Mouse (Mus musculus) lung, embryonic 14.5 days (tissue): ENCODE results near the gene Dis3. TPM values are rescaled to one million over a fixed set of nuclear protein-coding genes. Genes with fewer than 3 reads are reported as not detected.
A peak's percentile ranks its signal among the peaks of the same experiment; 100 is the strongest.

ENCODE experiments used
- ATAC-seq: fragments of 200-750 bp; cut with Nextera tagmentation; 2 replicates; pipeline ENCODE4 v1.8.0; 2017; ENCODE audit warnings: mild to moderate bottlenecking, moderate TSS enrichment, moderate library complexity; ENCODE audit not compliant: insufficient read depth
- DNase-seq: peaks from one replicate; pipeline ENCODE4 v3.0.0-alpha.2; 2015
- H3K27ac ChIP-seq: fragments of 300-500 bp; sonication (generic); 2 replicates; pipeline ENCODE4 v1.5.1; 2014; ENCODE audit warnings: low read depth, mild to moderate bottlenecking, moderate library complexity
- H3K27me3 ChIP-seq: fragments of 300-500 bp; sonication (generic); 2 replicates; pipeline ENCODE4 v1.6.1; 2014; ENCODE audit warnings: low read length, control low read depth; ENCODE audit not compliant: insufficient read depth
- H3K36me3 ChIP-seq: fragments of 300-500 bp; sonication (generic); 2 replicates; pipeline ENCODE4 v1.6.1; 2014; ENCODE audit warnings: control low read depth; ENCODE audit not compliant: insufficient read depth
- H3K4me1 ChIP-seq: fragments of 300-500 bp; sonication (generic); 2 replicates; pipeline ENCODE4 v1.6.1; 2014; ENCODE audit warnings: antibody characterized with exemption, control low read depth; ENCODE audit not compliant: insufficient read depth
- H3K4me2 ChIP-seq: fragments of 300-500 bp; sonication (generic); 2 replicates; pipeline ENCODE4 v1.6.1; 2014; ENCODE audit warnings: mild to moderate bottlenecking
- H3K4me3 ChIP-seq: fragments of 300-500 bp; sonication (generic); 2 replicates; pipeline ENCODE4 v1.5.1; 2014; ENCODE audit warnings: low read depth, low read length
- H3K9ac ChIP-seq: fragments of 300-500 bp; sonication (generic); 2 replicates; pipeline ENCODE4 v1.6.1; 2014
- H3K9me3 ChIP-seq: fragments of 300-500 bp; sonication (generic); 2 replicates; pipeline ENCODE4 v1.6.1; 2016; ENCODE audit warnings: low read depth, low read length, control low read depth
- CTCF ChIP-seq: IDR thresholded peaks from 2 replicates; pipeline ENCODE4 v1.5.1; 2016; ENCODE audit warnings: antibody characterized with exemption, low read depth
- WGBS: fragments of 180-500 bp; shearing (Covaris S2); extraction: QIAGEN DNeasy Blood & Tissue Kit; methylation state at CpG from one replicate; pipeline ENCODE4 v1.1.7; 2014; 5-methylcytosine and 5-hydroxymethylcytosine counted together
- polyA plus RNA-seq: library from polyadenylated mRNA; unstranded; fragments of >200 nt; fragmentation: Nextera tagmentation; extraction: Ambion mirVana; gene quantifications from 2 replicates; pipeline ENCODE4 v1.2.1, GENCODE M21; 2014

Dis3 gene
- polyA plus RNA-seq, 1 experiment from 2014 or later = 45.7 TPM

DNA sequence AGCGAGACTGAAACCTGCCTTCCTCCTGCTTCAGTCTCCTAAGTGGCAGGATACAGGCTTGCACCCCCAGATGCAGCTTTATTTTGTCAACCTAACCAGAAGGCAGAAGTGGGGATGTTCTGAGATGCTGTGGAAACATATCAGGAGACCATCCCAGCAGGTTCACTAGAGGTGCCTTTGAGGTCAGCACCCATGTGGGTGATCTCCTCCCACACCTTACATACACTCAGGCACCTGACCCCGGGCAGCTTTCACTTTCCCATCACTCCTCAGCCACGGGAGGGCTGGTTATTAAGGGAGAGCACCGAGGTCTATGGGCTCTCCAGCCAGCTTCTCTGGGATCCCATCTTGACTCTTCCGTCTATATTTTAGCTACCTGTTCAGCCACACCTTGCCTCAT is 67.0 kb downstream of the Dis3 start:
- Histone ChIP-seq H3K27me3 (no peaks in the 10 kb centered on the region), H3K36me3 (peaks cover 24% of the 10 kb centered on the region), H3K4me2 (no peak overlapping the region), H3K27ac (no peak overlapping the region), H3K4me1 (no peaks in the 10 kb centered on the region), H3K9me3 (no peaks in the 10 kb centered on the region), H3K9ac (no peak overlapping the region), H3K4me3 (no peak overlapping the region)
- no peak for TF ChIP-seq CTCF
- DNase-seq (no peak), ATAC-seq (no peak)
- 74% methylated on average over 5 of the region's 5 CpGs for WGBS

DNA sequence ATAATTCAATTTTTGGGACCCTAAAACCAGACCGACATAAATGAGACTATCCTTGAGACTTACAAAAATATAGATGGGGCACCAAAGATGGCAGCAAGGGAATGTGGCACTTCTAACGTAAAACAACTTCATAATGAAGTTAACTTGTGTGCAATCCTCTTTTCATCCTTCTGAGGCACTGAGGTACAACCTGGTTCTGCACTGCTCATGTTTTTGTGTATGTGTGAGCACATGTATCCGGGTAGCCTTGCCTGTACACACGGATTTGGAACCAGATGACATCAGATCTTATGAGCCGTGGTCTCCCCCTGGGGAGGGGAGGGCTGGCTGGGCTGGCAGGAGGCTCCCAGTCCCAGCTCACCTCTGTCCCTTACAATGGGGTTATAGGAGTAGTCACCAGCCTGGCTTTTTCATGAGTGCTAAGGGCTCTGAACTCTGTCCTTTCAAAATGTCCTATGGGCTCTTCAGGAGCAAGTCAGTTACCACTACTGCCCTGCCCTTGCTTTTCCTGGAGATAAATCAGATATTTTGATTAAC is 68.2 kb downstream of the Dis3 start:
- Histone ChIP-seq H3K4me1 (no peaks in the 10 kb centered on the region), H3K27ac (no peak overlapping the region), H3K4me3 (no peak overlapping the region), H3K9me3 (no peaks in the 10 kb centered on the region), H3K27me3 (no peaks in the 10 kb centered on the region), H3K9ac (no peak overlapping the region), H3K4me2 (no peak overlapping the region), H3K36me3 (peaks cover 19% of the 10 kb centered on the region)
- TF ChIP-seq CTCF = no peak
- ATAC-seq = no peak
- no peak for DNase-seq
- WGBS = 78% methylated on average over 5 of the region's 5 CpGs

DNA sequence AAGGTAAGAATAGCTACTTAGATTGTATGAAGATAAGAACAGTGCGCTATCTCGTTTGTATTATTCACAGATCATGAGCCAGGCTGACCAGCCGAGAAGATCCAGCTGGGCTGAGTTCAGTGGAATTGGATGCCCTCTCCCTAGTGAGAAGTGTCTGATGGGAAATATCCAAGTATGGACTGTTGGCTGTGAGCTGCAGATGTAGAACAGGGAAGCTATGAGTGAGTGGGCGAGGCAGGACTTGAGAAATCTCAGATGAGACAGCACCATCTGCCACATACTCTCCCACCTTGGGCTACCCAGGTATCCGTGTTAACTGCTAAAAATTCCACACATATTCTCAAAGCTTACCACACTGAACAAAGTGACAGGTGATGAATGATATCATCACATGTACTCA is 69.6 kb downstream of the Dis3 start:
- H3K4me3 ChIP-seq = no peak overlapping the region
- peak; percentile 57 for DNase-seq
- TF ChIP-seq CTCF = no peak
- peak; percentile 63; the same call in 1 of the 2 replicates for ATAC-seq
- no peak overlapping the region for H3K4me2 ChIP-seq
- 38% methylated on average over 5 of the region's 5 CpGs for WGBS
- H3K9me3 ChIP-seq = no peaks in the 10 kb centered on the region
- H3K27me3 ChIP-seq = no peaks in the 10 kb centered on the region
- H3K4me1 ChIP-seq = no peaks in the 10 kb centered on the region
- no peak overlapping the region for H3K9ac ChIP-seq
- H3K27ac ChIP-seq = no peak overlapping the region
- peaks cover 12% of the 10 kb centered on the region for H3K36me3 ChIP-seq

Other genes starting within 250 kb of the Dis3 start
- 2.0 and 2.1 TPM in 2 replicates for gene Rpl36a-ps1, start 105.5 kb downstream of the Dis3 start, polyA plus RNA-seq
- 68.9 and 71.4 TPM in 2 replicates for gene Mzt1, start 53.6 kb downstream of the Dis3 start, polyA plus RNA-seq
- 79.1 and 93.3 TPM in 2 replicates for gene Bora, start 53.5 kb downstream of the Dis3 start, polyA plus RNA-seq
- gene Pibf1, start 346 bp downstream of the Dis3 start, polyA plus RNA-seq = 17.6 and 18.9 TPM in 2 replicates
- gene Klf5, start 198.9 kb upstream of the Dis3 start, polyA plus RNA-seq = 15.7 and 16.3 TPM in 2 replicates